Mouse (Mus musculus) heart, adult 11 months (tissue): ENCODE measurements around the gene Noc2l.

Experiments used
- DNase-seq: peaks from one replicate; pipeline ENCODE4 v3.0.0; 2022

Gene Noc2l

DNA sequence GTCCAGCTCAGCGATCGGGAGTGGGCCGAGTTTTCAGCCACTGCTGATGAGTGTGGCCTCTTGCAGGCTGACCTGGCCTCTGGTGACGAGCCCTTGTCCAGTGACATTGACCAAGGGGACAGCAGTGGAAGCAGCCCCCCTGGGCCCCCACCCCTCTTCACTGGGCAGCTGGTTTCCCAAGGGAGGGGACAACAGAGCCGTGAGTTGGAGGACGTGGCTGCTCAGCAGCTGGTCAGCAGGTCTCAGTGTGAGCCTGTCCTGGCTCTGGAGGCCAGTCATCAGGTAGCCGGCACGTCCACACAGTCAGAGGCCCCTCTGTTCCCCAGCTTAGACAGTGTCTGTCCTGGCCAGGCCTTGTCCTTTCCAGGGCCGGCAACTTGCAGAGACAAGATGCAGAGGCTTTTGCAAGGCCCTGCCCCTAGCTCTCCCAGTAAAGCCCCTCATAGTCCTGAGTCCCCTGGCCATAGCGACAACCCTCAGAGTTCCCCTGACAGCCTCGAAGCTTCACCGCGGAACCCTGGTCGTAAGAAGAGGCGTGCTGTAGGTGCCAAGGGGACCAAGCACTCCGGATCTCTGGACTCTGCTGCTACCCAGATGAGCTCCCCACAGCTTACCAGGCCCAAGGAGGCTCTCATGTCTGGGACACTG, 18.7 kb upstream of the Noc2l start:
- peak; percentile 97 for DNase-seq

DNA sequence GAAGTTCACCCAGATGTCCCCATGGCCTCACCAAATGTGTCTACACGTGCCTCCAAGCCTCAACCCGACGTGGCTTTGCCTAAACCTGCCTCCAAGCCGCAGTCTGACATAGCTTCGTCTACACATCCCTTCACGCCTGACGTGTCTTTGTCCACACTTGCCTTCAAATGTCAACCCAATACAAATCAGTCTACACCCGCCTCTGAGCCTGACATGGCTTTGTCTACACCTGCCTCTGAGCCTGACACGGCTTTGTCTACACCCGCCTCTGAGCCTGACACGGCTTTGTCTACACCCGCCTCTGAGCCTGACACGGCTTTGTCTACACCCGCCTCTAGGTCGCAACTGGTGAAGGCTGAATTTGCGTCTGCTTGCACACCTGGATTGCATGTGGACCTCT, 18.0 kb upstream of the Noc2l start:
- DNase-seq = peak; percentile 95

- no peak for DNase-seq
Observed at GRCm38 (mm10) chr4:156219936-156220335, 15.9 kb upstream of the Noc2l start.

DNA sequence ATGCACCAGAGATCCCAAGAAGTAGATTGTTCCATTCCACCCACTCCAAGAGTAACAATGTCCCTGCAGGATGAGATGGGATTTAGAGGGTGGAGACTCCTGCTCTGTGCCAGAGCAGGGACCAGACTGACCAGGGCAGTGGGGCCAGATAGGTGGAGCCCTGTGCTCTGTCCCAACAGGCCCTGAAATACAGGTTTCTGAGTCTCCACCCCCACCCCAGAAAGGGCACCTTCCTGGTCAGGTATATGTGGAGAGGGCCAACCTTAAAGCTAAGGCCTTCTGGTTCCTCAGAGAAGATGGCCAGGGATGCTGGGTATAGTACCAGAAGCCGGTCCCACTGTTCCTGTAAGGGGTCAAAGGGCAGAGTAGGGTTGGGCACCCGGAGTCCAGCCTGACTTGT, 11.5 kb upstream of the Noc2l start:
- no peak for DNase-seq

DNA sequence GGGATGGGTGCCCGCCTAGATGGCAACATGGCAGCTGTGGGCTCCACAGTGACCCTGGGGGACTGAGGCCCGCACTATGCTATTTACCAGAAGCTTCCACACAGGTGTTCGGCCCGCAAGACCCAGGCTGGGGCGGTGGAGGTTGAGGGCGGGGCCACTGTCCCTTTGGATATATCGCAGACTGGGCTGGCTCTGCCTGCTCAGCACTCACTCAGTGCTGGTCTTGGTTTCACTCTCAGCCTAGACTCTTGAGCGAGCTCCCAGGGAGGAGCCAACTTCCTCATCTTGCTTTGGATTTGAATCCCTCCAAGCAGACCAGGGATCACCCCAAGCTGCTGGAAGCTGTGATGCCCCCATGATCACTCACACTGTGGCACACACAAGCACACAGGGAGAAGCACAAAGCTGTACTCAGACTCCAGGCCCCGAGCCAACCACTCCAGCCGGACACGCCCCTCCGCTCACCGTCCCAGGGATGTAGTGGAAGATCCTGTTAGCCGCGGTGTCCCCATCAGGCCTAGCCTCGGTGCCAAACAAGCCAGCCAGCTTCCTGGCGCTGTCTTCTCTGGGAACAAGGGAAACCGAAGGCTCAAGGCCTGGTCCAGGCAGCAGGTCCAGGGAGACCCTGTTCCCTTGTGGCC, 7.9 kb upstream of the Noc2l start:
- peak; percentile 96 for DNase-seq

GRCm38 (mm10) chr4:156228393-156229024, 7.3 kb upstream of the Noc2l start:
- DNase-seq = peak; percentile 94

GRCm38 (mm10) chr4:156234021-156234501, 1.7 kb upstream of the Noc2l start:
- peak; percentile 94 for DNase-seq

- peak; percentile 98 for DNase-seq
Observed at GRCm38 (mm10) chr4:156234701-156235213, 1.1 kb upstream of the Noc2l start, which contains the start of gene Plekhn1. Plekhn1 (minus strand) TSS chr4:156234857.

GRCm38 (mm10) chr4:156235360-156235770, 445 bp upstream of the Noc2l start:
- DNase-seq = no peak

DNA sequence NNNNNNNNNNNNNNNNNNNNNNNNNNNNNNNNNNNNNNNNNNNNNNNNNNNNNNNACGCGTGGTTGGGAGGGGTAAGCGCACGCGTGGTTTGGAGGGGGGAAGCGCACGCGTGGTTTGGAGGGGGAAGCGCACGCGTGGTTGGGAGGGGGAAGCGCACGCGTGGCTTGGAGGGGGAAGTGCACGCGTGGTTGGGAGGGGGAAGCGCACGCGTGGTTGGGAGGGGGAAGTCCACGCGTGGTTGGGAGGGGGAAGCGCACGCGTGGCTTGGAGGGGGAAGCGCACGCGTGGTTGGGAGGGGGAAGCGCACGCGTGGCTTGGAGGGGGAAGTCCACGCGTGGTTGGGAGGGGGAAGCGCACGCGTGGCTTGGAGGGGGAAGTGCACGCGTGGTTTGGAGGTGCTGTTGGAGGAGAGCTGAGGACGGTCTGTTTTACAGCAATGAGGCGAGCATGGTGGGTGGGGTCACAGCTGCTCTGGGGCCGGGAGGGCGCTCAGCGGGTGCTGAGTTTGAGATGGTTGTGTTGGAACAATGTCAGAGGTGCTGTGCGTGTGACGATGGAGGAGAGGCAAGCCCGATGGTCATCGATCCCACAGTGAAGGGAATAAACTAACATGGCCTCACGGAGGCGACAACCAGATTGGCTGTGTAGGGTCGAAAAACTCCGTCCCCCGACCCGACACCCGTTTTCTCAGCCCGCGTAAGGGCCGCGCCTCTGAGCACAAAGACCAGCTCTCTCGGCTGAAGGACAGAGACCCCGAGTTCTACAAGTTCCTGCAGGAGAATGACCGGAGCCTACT, 1.0 kb downstream of the Noc2l start:
- no peak for DNase-seq

DNA sequence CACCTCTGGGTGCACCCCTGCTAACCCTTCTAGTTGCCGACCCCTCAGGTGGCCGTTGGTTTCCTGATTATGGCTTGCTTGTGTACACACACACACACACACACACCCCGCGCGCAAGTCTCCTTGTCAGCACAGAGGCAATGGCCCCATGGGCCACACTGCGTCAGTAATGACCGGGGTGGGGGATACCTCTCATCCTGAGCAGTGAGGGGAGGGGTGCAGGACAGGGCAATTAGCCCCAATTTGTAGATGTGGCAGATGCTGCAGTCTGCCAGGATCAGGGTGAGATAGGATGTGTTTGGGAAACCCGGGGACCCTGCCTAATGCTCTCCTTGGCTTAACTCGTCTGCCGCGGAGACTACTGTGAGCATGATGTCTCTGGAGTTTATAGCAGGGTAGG, 13.8 kb downstream of the Noc2l start:
- no peak for DNase-seq

DNA sequence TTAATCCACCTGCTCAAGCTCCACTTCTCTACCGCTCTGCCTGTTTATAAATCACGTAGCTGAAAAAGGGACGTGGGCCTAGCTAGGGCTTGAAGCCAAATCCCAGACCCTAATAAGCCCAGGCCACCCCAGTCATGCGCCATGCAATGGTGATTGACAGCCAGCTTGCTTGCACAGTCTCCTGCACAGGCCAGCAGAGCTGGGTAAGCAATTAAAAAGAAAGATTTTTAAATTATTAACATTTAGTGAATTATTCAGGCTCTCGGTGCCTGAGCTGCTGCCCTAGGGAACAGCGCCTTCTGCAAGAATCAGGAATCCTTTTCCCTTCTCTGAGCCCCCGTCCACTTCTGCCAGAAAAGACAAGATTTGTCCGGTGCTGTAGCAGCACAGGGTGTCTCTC, 15.3 kb downstream of the Noc2l start:
- DNase-seq = no peak

DNA sequence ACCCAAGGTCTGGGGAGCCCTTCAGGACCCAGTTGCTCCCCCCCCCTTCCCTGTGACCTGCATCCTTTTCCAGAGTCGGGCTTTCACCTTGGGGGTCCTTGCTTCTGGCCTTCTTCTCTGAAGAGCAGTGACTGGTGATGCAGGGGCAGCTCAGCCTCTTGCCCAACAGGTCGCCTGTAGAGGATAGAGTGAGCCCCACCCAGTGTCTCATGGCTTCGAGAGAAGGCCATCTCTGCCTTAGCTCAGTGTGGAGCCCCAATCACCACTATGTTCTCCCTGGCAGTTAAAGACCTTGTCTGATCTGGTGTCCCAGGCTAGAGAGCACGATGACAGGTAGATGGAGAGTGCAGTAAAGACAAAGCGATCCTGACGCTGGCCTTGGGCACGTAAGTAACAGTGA, 16.3 kb downstream of the Noc2l start:
- no peak for DNase-seq

GRCm38 (mm10) chr4:156252619-156253018, 16.8 kb downstream of the Noc2l start:
- DNase-seq = no peak

- no peak for DNase-seq
Observed at GRCm38 (mm10) chr4:156253043-156253442, 17.2 kb downstream of the Noc2l start.

DNA sequence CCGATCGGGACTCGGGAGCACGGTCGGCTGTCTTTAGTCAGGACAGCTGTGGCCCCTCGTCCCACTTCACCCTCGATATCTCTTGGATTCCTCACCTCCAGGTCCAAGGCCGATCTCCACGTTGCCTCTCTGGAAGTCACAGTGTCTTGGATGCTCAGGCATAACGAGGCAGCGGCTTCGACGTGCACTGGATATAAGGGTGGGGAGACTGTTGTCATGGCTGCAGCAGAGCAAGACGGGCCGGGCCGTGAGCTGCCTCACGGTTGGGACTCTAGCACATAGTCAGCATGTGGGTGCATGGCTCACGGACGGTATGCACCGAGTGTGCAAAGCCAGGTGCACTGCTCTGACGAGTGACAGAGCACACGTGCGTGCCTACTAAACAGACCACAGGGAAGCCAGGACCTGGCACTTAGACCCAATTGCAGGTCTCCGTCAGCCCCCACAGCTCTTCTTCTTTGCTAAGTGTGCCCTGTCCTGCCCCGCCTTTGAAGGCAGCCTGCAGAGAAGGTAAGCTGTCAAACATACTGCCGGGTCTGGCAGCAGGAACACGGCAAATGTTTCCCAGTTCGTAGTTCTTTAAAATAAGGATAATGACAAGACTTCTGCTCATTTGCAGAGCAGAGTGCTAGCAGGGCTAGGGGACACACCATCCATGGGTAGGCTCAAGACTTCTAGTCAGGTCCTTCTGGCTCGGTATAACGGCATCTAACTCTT, 18.7 kb downstream of the Noc2l start:
- no peak for DNase-seq

- no peak for DNase-seq
Observed at GRCm38 (mm10) chr4:156255078-156255839, 19.4 kb downstream of the Noc2l start, which contains the start of gene Samd11. Samd11 (minus strand) TSS chr4:156255657.
